Mouse (Mus musculus): ENCODE results near the gene Hspa12b.

DNA sequence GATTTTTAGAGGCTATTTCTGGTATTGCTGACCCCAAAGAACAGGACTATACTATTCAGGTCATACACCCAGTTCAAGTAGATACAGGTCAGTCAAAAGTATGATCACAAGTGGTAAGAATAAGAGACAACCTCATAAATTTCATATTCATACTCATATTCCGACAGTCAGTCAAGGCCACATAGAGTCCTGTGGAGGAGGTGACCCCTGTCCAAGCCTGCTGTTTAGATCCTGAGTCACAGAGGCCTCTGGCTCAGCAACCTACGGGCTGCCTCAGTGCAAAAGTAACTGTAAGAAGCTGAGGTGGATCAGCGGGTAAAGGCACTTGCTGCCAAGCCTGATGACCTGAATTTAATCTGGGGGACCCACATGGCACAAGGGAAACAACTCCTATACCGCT is 27.0 kb downstream of the Hspa12b start:
- TF ChIP-seq POLR2A (IDR thresholded peaks at IDR 0.05; ENCODE audit: control insufficient read depth, low read depth, low read length) (no peak), CTCF (IDR thresholded peaks at IDR 0.05; ENCODE audit: control insufficient read depth, insufficient read depth, insufficient replicate concordance, low read depth, low read length) (no peak)
